Mouse (Mus musculus): ENCODE measurements around the gene Plk5. TPM values are rescaled to one million over a fixed set of nuclear protein-coding genes. Genes with fewer than 3 reads are reported as not detected.

Gene Plk5
- polyA plus RNA-seq, 1 experiment from 2014 or later: 6.2 TPM

DNA sequence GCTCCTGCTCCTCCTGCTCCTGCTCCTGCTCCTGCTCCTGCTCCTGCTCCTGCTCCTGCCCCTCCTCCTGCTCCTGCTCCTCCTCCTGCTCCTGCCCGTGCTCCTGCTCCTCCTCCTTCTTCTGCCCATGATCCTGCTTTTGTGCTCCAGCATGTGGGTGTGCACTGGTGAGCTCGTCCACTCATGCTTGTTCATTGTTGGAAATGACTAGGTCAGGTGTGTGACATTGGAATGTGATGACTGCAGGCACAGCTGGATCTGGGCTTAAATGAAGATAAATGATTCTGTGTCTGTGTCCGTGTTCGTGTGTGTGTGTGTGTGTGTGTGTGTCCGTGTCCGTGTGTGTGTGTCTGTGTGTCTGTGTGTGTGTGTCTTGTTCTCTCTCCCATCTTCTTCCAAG lies 12.1 kb downstream of the Plk5 start:
- Histone ChIP-seq H3K4me3 (no peak overlapping the region), H3K36me3 (replicated peaks) (no peaks in the 10 kb centered on the region), H3K27me3 (replicated peaks) (no peaks in the 10 kb centered on the region), H3K4me1 (peaks cover 17% of the 10 kb centered on the region), H3K9ac (no peak overlapping the region), H3K9me3 (no peaks in the 10 kb centered on the region), H3K4me2 (no peak overlapping the region), H3K27ac (no peak overlapping the region)
- no peak for ATAC-seq (replicated peaks)
- WGBS: 96% methylated on average over 6 of the region's 6 CpGs

DNA sequence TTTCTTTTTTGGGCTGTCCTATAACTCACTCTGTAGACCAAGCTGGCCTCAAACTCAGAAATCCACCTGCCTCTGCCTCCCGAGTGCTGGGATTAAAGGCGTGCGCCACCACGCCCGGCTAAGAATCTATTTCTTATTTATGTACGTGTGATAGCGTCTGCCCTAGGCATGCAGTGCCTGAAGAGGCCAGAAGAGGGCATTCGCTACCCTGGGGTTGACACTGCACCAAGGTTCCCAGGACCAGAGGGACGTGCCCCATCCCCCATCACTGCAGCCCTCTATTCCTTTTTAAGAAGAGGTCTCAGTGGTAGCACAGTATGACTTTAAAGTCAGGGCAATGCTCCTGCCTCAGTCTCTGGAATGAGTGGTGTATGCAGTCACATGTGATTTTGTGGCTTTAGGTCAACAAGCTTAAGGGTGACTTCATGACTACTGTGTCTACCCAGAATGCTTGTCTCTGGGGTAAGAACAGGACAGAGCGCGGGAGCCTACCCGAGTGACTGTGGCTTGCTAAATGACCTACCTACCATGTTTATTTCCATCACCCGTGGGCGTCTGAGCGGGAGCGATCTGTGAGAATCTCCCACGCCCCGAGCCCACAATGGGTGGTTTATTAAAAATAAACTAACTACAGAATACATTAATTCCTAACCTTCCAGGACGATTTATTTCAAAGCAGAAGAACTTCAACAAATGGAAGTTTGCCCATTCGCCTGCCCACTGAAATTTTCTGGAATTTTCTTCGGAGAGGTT lies 13.9 kb downstream of the Plk5 start:
- Histone ChIP-seq H3K4me3 (no peak overlapping the region), H3K27me3 (replicated peaks) (no peaks in the 10 kb centered on the region), H3K4me1 (peaks cover 11% of the 10 kb centered on the region), H3K27ac (no peak overlapping the region), H3K9ac (no peak overlapping the region), H3K4me2 (no peak overlapping the region), H3K9me3 (no peaks in the 10 kb centered on the region), H3K36me3 (replicated peaks) (no peaks in the 10 kb centered on the region)
- ATAC-seq (replicated peaks): no peak
- whole genome bisulfite sequencing: 82% methylated on average over 21 of the region's 21 CpGs

DNA sequence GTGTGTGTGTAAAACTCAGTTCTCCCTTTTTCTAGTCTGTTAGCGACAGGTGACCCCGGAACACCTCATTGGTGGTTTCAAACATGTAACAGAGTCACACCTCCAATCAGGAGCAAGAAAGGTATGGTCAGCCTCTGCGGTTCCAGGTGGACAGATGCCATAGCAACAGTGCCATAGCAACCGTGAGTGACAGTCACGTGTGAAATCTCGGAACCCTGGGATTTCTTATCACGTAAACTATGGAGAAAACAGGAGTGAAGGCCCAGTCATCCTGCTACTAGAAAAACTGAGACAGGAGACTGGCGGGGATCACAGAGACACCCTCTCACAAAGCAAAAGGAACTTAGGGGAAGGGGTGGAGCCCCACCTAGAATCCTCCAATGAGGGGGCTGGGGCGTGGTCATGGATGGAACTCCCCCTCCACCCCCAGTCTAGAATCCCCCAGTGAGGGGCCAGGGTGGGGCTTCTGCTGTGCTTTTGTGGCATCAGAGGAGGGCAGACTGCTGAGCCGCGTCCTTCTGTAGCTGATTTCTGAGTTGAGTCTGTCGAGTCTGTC lies 15.2 kb downstream of the Plk5 start:
- ATAC-seq (replicated peaks): peak; percentile 87
- no peaks in the 10 kb centered on the region for H3K27me3 ChIP-seq (replicated peaks)
- H3K27ac ChIP-seq: peak overlapping the region; percentile 39
- H3K36me3 ChIP-seq (replicated peaks): no peaks in the 10 kb centered on the region
- H3K9ac ChIP-seq: 0 out of 2 replicates have a peak overlapping the region, but pooled peaks have one; percentile 4
- peak overlapping the region; percentile 26 for H3K4me3 ChIP-seq
- WGBS: 2% methylated on average over 12 of the region's 12 CpGs
- peak overlapping the region; percentile 46 for H3K4me2 ChIP-seq
- no peaks in the 10 kb centered on the region for H3K9me3 ChIP-seq
- H3K4me1 ChIP-seq: peaks cover 11% of the 10 kb centered on the region

DNA sequence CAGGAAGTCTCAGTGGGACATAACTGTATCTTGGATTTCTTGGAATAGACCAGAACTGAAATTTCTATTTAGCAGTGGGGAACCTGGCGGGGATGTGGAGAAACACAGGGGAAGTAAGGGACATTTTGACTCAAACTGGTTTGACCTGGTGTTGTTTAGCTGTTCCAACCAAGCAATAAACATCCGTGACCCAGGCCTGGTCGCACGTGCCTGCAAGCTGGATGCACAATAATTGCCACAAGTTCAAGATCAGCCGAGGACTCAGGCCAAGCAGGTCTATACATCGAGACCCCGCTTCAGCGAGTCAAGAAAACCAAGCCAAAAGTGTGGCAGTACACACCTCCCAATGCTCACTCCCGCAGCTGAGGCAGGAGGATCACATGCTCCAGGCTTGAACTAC lies 15.7 kb downstream of the Plk5 start:
- no peaks in the 10 kb centered on the region for H3K9me3 ChIP-seq
- no peaks in the 10 kb centered on the region for H3K36me3 ChIP-seq (replicated peaks)
- H3K4me3 ChIP-seq: peak overlapping the region; percentile 26; the same call in 1 of the 2 replicates
- peak overlapping the region; percentile 46 for H3K4me2 ChIP-seq
- peak overlapping the region; percentile 39; the same call in 1 of the 2 replicates for H3K27ac ChIP-seq
- H3K27me3 ChIP-seq (replicated peaks): no peaks in the 10 kb centered on the region
- peaks cover 11% of the 10 kb centered on the region for H3K4me1 ChIP-seq
- H3K9ac ChIP-seq: 0 out of 2 replicates have a peak overlapping the region, but pooled peaks have one; percentile 4
- ATAC-seq (replicated peaks): no peak
- 48% methylated on average over 9 of the region's 9 CpGs for WGBS

DNA sequence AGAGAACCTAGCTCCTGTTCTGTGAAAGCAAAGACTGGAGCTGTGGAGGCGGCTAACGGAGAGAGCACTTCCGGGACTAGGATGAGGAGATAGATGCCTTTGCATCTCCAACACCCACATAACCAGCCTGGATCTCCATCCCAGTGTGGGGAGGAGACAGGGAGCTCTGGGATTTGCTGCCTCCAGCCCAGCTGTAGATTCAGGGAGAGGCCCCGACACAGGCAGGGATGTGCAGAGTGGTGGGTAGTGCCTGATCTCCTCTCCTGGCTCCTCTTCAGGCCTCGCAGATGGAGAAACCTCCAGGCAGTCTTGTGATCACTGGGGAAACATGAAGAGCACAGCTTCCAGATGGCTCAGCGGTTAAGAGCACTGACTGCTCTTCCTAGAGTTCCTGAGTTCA lies 16.4 kb downstream of the Plk5 start:
- no peak overlapping the region for H3K4me2 ChIP-seq
- peaks cover 11% of the 10 kb centered on the region for H3K4me1 ChIP-seq
- H3K27ac ChIP-seq: no peak overlapping the region
- no peak for ATAC-seq (replicated peaks)
- no peak overlapping the region for H3K9ac ChIP-seq
- no peak overlapping the region for H3K4me3 ChIP-seq
- no peaks in the 10 kb centered on the region for H3K36me3 ChIP-seq (replicated peaks)
- WGBS: 87% methylated on average over 6 of the region's 6 CpGs
- no peaks in the 10 kb centered on the region for H3K27me3 ChIP-seq (replicated peaks)
- no peaks in the 10 kb centered on the region for H3K9me3 ChIP-seq

DNA sequence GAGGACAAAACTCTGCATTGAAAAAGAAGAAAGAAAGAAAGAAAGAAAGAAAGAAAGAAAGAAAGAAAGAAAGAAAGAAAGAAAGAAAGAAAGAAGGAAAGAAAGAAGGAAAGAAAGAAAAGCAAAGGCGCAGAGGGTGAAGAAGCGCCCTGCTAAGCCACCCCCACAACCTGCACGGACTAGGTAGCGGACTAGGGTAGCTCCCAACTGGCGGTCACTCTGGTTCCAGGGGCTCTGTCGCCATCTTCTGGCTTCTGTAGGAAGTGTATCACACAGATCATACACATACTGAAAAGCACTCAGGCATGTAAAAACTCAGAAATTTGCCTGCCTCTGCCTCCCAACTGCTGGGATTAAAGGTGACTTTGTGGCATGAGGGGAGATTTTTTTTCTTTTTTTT lies 17.8 kb downstream of the Plk5 start:
- Histone ChIP-seq H3K27ac (no peak overlapping the region), H3K27me3 (replicated peaks) (no peaks in the 10 kb centered on the region), H3K4me2 (no peak overlapping the region), H3K4me3 (no peak overlapping the region), H3K9me3 (no peaks in the 10 kb centered on the region), H3K4me1 (peaks cover 11% of the 10 kb centered on the region), H3K36me3 (replicated peaks) (no peaks in the 10 kb centered on the region), H3K9ac (no peak overlapping the region)
- ATAC-seq (replicated peaks): no peak
- 20% methylated on average over 6 of the region's 6 CpGs for WGBS

DNA sequence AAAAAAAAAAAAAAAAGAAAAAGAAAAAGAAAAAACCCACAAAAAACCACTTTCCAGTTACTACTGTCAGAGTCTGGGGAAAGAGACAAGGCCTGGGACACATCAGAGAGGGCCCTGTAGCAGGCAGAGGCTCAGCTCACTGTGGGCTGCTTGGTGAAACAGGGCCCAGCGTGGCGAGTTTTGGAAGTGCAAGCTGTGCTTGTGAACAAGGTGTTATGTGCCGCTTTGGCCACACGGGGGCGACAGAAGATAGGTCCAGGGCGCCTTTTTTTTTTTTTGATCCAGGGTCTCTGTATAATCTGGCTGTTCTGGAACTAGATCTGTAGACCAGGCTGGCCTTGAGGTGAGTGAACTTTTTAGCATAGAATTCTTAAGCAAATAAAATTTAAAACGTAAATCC lies 19.9 kb downstream of the Plk5 start:
- no peak overlapping the region for H3K4me2 ChIP-seq
- no peak overlapping the region for H3K27ac ChIP-seq
- peaks cover 8% of the 10 kb centered on the region for H3K4me1 ChIP-seq
- peaks cover 15% of the 10 kb centered on the region for H3K36me3 ChIP-seq (replicated peaks)
- no peak for ATAC-seq (replicated peaks)
- H3K9me3 ChIP-seq: no peaks in the 10 kb centered on the region
- H3K4me3 ChIP-seq: no peak overlapping the region
- H3K9ac ChIP-seq: no peak overlapping the region
- WGBS: 1% methylated on average over 7 of the region's 7 CpGs
- no peaks in the 10 kb centered on the region for H3K27me3 ChIP-seq (replicated peaks)

DNA sequence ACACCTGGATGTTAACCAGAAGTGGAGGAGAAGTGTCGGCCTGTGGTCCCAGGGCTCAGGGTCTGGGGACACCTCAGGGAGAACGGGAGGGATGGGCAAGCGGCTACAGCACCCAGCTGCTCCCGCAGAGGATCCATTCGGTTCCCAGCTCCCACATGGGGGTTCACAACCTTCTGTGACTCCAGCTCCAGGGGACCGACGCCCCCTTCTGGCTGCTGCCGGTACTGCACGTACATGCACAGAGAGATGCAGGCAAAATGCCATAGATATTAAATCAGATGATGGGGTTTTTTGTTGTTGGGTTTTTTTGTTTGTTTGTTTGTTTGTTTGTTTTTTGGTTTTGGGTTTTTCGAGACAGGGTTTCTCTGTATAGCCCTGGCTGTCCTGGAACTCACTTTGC lies 21.5 kb downstream of the Plk5 start:
- no peak overlapping the region for H3K4me2 ChIP-seq
- no peaks in the 10 kb centered on the region for H3K27me3 ChIP-seq (replicated peaks)
- H3K4me3 ChIP-seq: no peak overlapping the region
- H3K9ac ChIP-seq: no peak overlapping the region
- peaks cover 30% of the 10 kb centered on the region for H3K36me3 ChIP-seq (replicated peaks)
- H3K27ac ChIP-seq: no peak overlapping the region
- peaks cover 5% of the 10 kb centered on the region for H3K4me1 ChIP-seq
- ATAC-seq (replicated peaks): no peak
- H3K9me3 ChIP-seq: no peaks in the 10 kb centered on the region
- 52% methylated on average over 10 of the region's 10 CpGs for WGBS

DNA sequence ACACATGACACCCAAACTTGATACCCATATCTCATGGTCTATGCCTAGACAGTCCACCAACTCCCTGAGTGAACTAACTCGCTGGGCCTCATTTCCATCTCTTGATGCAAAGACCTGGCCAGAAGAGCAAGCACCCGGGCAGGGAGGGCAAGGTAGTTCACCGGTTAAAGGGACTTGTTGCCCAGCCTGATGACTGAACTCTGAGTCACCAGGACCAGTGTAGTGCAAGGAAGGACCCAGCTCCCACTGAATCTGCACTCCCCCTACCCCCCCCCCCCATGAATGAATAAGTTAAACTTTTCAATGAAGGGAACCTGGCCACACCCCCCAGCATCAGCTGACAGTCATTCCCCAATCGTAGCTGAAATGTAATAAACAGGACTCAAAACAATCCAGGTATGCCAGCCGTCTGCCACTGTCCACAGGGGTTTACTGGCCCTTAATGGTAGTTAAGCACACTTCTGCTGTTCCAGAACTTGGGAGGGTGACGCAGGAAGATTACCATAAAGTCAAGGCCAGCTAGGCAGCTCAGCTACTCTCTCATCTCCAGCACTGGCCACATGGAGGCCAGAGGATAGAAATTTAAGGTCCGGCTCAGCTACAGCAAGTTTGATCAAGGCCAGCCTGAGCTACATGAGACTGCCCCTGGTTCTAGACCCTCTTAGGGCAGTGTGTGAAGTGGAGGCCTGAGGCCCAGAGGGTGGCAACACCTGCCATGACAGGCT lies 26.5 kb downstream of the Plk5 start:
- WGBS: 77% methylated on average over 7 of the region's 7 CpGs
- Histone ChIP-seq H3K27me3 (replicated peaks) (no peaks in the 10 kb centered on the region), H3K27ac (no peak overlapping the region), H3K9me3 (no peaks in the 10 kb centered on the region), H3K4me3 (peak overlapping the region; percentile 95), H3K36me3 (replicated peaks) (peaks cover 35% of the 10 kb centered on the region), H3K4me1 (peaks cover 30% of the 10 kb centered on the region), H3K9ac (no peak overlapping the region), H3K4me2 (peak overlapping the region; percentile 69)
- ATAC-seq (replicated peaks): no peak

DNA sequence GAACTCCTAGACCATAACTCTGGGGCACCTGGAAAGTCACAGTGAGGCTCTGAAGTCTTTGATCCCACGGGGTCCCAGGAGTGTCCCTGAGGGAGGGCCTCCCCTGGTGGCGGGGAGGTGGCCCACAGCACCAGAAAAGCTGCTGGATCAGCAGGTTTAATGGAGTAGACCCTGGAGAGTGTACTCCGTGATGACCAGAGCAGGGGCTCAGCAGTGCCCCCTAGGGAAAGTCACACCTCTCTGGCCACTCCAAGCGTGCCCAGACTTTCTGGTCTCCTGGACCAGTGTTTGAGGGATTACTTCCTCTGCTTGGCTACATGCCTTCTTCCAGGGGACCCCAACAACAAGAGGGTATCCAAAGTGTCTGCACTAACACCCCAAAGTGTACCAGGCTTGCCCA lies 27.2 kb downstream of the Plk5 start:
- peaks cover 36% of the 10 kb centered on the region for H3K4me1 ChIP-seq
- H3K36me3 ChIP-seq (replicated peaks): peaks cover 35% of the 10 kb centered on the region
- ATAC-seq (replicated peaks): no peak
- H3K9me3 ChIP-seq: no peaks in the 10 kb centered on the region
- H3K4me2 ChIP-seq: peak overlapping the region; percentile 69
- H3K27ac ChIP-seq: peak overlapping the region; percentile 17; the same call in 1 of the 2 replicates
- H3K4me3 ChIP-seq: peak overlapping the region; percentile 95
- H3K9ac ChIP-seq: peak overlapping the region; percentile 22; the same call in 1 of the 2 replicates
- H3K27me3 ChIP-seq (replicated peaks): no peaks in the 10 kb centered on the region
- whole genome bisulfite sequencing: 45% methylated on average over 4 of the region's 4 CpGs

DNA sequence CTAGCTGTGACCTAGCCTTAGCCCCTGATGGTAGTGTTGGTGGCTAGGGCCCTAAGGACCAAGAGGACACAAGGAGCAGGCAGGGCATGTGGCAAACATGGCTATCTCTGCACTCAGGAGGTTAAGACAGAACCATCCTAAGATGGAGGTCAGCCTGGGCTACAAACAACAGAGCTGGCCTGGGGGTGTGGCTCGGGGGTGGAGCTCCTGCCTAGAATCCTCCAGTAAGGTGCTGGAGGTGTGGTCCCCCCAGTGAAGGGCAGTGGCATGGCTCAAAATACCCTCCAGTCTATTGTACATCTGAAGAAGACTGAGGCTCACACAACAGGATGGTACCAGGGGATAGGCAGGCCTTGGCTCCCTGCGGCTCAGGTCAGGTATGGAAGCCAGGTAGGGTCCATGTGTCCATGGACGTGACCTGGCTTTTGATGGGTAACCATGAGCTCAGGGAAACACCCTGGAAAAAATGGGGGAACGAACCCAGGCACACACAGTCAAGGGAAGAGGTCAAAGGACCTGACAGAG lies 27.9 kb downstream of the Plk5 start:
- ATAC-seq (replicated peaks): no peak
- Histone ChIP-seq H3K4me3 (peak overlapping the region; percentile 95), H3K27me3 (replicated peaks) (no peaks in the 10 kb centered on the region), H3K9ac (peak overlapping the region; percentile 99), H3K9me3 (no peaks in the 10 kb centered on the region), H3K4me2 (peak overlapping the region; percentile 69), H3K4me1 (peaks cover 37% of the 10 kb centered on the region), H3K27ac (peak overlapping the region; percentile 96; the same call in 1 of the 2 replicates), H3K36me3 (replicated peaks) (peaks cover 35% of the 10 kb centered on the region)
- 84% methylated on average over 4 of the region's 4 CpGs for WGBS

DNA sequence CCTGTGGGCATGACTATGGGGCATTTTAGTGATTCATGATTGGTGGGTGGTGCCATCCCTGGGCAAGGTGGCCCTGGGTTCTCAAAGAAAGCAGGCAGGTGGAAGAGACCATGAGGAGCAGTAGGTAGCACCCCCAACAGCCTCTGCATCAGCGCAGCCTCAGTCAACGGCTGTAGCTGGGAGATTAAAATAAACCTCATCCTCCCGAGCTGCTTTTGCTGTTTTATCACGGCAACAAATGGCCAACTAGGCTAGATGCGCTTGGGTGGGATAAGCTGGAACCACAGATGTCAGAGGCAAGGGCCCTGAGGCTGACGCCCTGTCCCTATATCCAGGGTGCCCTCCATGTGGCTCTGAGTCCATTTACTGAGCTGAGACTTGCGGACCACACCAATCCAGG lies 28.4 kb downstream of the Plk5 start:
- ATAC-seq (replicated peaks): no peak
- peaks cover 31% of the 10 kb centered on the region for H3K36me3 ChIP-seq (replicated peaks)
- no peaks in the 10 kb centered on the region for H3K9me3 ChIP-seq
- H3K9ac ChIP-seq: peak overlapping the region; percentile 99
- H3K4me2 ChIP-seq: peak overlapping the region; percentile 69
- H3K4me1 ChIP-seq: peaks cover 37% of the 10 kb centered on the region
- peak overlapping the region; percentile 95 for H3K4me3 ChIP-seq
- WGBS: 49% methylated on average over 7 of the region's 7 CpGs
- no peaks in the 10 kb centered on the region for H3K27me3 ChIP-seq (replicated peaks)
- peak overlapping the region; percentile 96 for H3K27ac ChIP-seq

Measured in midbrain, embryonic 15.5 days (tissue).